Mouse (Mus musculus) bone marrow, adult 2 months (tissue): ENCODE measurements around the gene Adarb1.

Experiments used
- CTCF ChIP-seq: fragments of 200-500 bp; IDR thresholded peaks from 2 replicates; pipeline ENCODE4 v1.5.1; 2011; ENCODE audit warnings: low read length, control low read depth; ENCODE audit not compliant: control insufficient read depth, insufficient read depth
- POLR2A ChIP-seq: fragments of 200-500 bp; IDR thresholded peaks from 2 replicates; pipeline ENCODE4 v1.6.1; 2011; ENCODE audit warnings: low read depth, mild to moderate bottlenecking, control low read depth, low read length, borderline replicate concordance; ENCODE audit not compliant: control insufficient read depth

DNA sequence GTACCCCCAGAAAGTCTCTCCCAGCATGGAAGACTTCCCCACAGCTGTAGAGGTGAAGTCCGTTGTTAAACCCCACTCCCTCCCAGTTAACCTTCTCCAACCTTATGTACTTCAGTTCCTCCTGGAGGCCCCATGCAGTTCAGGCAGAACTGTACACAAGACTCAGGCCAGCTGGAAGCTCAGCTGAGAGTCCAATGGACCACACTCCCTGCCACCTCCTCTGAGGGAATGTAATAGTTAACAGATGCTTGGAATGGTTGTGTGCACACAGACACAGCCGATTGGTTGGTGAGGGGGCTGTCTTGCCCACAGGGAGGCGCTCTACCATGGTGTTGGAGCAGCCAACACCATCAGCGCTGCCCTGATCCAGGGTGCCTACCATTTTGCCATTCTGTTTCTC, 24.2 kb upstream of the Adarb1 start:
- TF ChIP-seq POLR2A (no peak), CTCF (no peak)
